Mouse (Mus musculus) MEL (cell line): ENCODE measurements around the gene Mief1.

Experiments used
- POLR2AphosphoS5 ChIP-seq: IDR thresholded peaks from 2 replicates; pipeline ENCODE4 v1.6.1; 2012; ENCODE audit warnings: low read depth, borderline replicate concordance, mild to moderate bottlenecking, inconsistent platforms, low read length, moderate library complexity, mixed read lengths
- USF1 ChIP-seq: IDR thresholded peaks from 2 replicates; pipeline ENCODE4 v1.6.1; 2014; ENCODE audit warnings: low read depth, mild to moderate bottlenecking, inconsistent platforms, low read length, improper control_type of control experiment, moderate library complexity

DNA sequence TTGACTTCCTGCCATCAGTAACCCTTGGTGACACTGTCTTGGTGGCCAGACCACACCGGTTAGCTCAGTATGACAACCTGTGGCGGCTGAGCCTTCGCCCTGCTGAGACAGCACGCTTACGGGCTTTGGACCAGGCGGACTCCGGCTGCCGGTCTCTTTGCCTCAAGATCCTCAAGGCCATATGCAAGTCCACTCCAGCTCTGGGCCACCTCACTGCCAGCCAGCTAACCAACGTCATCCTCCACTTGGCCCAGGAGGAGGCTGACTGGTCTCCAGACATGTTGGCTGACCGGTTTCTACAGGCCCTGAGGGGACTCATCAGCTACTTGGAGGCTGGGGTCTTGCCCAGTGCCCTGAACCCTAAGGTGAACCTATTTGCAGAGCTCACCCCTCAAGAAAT, 15.9 kb downstream of the Mief1 start:
- no peak for TF ChIP-seq USF1
- no peak for TF ChIP-seq POLR2AphosphoS5
